In genomic region chr4:95318561-95318960, GRCm38 (mm10) we compare ENCODE assay signal across 10 mouse cellular contexts.
A peak's percentile ranks its signal among the peaks of the same experiment; 100 is the strongest.
DNase-seq lines count a peak whose midpoint lies in the region; ATAC-seq lines count a peak whose summit lies in the region.
"Had no signal": no experiment of that assay in that cellular context is flagged by ENCODE, and none has a peak within 500 bp of the region (broad histone marks: within the 10 kb centered on the region; RNA-seq: fewer than 3 reads in every experiment).

No protein-coding gene starts in this region.

- no peak overlapping the region for H3K9ac ChIP-seq in hindbrain, embryonic 11.5 days (ENCODE audit: low read depth, low read length)
- H3K9ac ChIP-seq in hindbrain, embryonic 14.5 days = no peak overlapping the region
- H3K9ac ChIP-seq in forebrain, embryonic 14.5 days (ENCODE audit: low read length) = no peak overlapping the region
- no peak overlapping the region for H3K9ac ChIP-seq in limb, embryonic 13.5 days
- H3K9ac ChIP-seq in liver, embryonic 12.5 days = no peak overlapping the region

- H3K4me2 ChIP-seq in hindbrain, embryonic 11.5 days (replicated peaks; ENCODE audit: low read depth, low read length) = no peak overlapping the region
- no peak overlapping the region for H3K4me2 ChIP-seq in hindbrain, embryonic 14.5 days (replicated peaks)
- H3K4me2 ChIP-seq in forebrain, embryonic 14.5 days (ENCODE audit: low read length) = no peak overlapping the region; the same call in 1 of the 2 replicates
- H3K4me2 ChIP-seq in limb, embryonic 13.5 days (replicated peaks) = peak overlapping the region; percentile 39
- no peak overlapping the region for H3K4me2 ChIP-seq in liver, embryonic 12.5 days

- peak; percentile 29 for DNase-seq in hindbrain, embryonic 11.5 days (ENCODE audit: low spot score)
- no peak for DNase-seq in hindbrain, embryonic 14.5 days (ENCODE audit: low spot score)
- DNase-seq in ZHBTc4 (ENCODE audit: low read depth, low spot score) = peak; percentile 35
- peak; percentile 64 for DNase-seq in forebrain, embryonic 14.5 days (ENCODE audit: low spot score)
- no peak for DNase-seq in left cerebral cortex, adult 18-20 months (ENCODE audit: low spot score in 2 of 2)
- DNase-seq: thymus, postnatal 4 days had no signal

- ATAC-seq in hindbrain, embryonic 11.5 days (ENCODE audit: low FRiP score) = no peak
- no peak for ATAC-seq in hindbrain, embryonic 14.5 days (ENCODE audit: low FRiP score)
- ATAC-seq in forebrain, embryonic 14.5 days = peak; percentile 73
- peak; percentile 18; the same call in 1 of the 2 replicates for ATAC-seq in limb, embryonic 13.5 days (ENCODE audit: low FRiP score, low read depth)
- ATAC-seq in cerebellum, adult (ENCODE audit: insufficient number of reproducible peaks, low FRiP score, low TSS enrichment) = no peak
- ATAC-seq in liver, embryonic 12.5 days = no peak
- ATAC-seq: inflammation-experienced regulatory T-cells, adult 6 months had no signal

- 55% methylated on average over 1 of the region's 1 CpGs for WGBS in hindbrain, embryonic 11.5 days
- 43% methylated on average over 1 of the region's 1 CpGs for WGBS in hindbrain, embryonic 14.5 days
- WGBS in forebrain, embryonic 14.5 days = 13% methylated on average over 1 of the region's 1 CpGs
- WGBS in limb, embryonic 13.5 days = 14% methylated on average over 1 of the region's 1 CpGs
- WGBS in liver, embryonic 12.5 days (ENCODE audit: insufficient replicate concordance) = 33% methylated on average over 1 of the region's 1 CpGs

- H3K27ac ChIP-seq in hindbrain, embryonic 11.5 days (ENCODE audit: low read depth, low read length) = no peak overlapping the region
- no peak overlapping the region for H3K27ac ChIP-seq in hindbrain, embryonic 14.5 days
- no peak overlapping the region for H3K27ac ChIP-seq in forebrain, embryonic 14.5 days (ENCODE audit: low read depth, low read length)
- peak overlapping the region; percentile 66 for H3K27ac ChIP-seq in limb, embryonic 13.5 days
- no peak overlapping the region for H3K27ac ChIP-seq in liver, embryonic 12.5 days

- no peaks in the 10 kb centered on the region for H3K36me3 ChIP-seq in hindbrain, embryonic 11.5 days (ENCODE audit: control insufficient read depth, insufficient read depth, low read length)
- no peaks in the 10 kb centered on the region for H3K36me3 ChIP-seq in hindbrain, embryonic 14.5 days (replicated peaks; ENCODE audit: control insufficient read depth, insufficient read depth)
- no peaks in the 10 kb centered on the region for H3K36me3 ChIP-seq in forebrain, embryonic 14.5 days (ENCODE audit: control insufficient read depth, insufficient read depth, low read length)
- no peaks in the 10 kb centered on the region for H3K36me3 ChIP-seq in limb, embryonic 13.5 days
- no peaks in the 10 kb centered on the region for H3K36me3 ChIP-seq in liver, embryonic 12.5 days

- no peaks in the 10 kb centered on the region for H3K4me1 ChIP-seq in hindbrain, embryonic 11.5 days (replicated peaks; ENCODE audit: control insufficient read depth, insufficient read depth, low read length)
- peaks cover 6% of the 10 kb centered on the region; the same call in 1 of the 2 replicates for H3K4me1 ChIP-seq in hindbrain, embryonic 14.5 days (replicated peaks; ENCODE audit: control insufficient read depth, insufficient read depth, low read length)
- peaks cover 14% of the 10 kb centered on the region for H3K4me1 ChIP-seq in forebrain, embryonic 14.5 days (ENCODE audit: control insufficient read depth, insufficient read depth, low read length)
- peaks cover 30% of the 10 kb centered on the region for H3K4me1 ChIP-seq in limb, embryonic 13.5 days
- H3K4me1 ChIP-seq in liver, embryonic 12.5 days = no peaks in the 10 kb centered on the region

- no peak overlapping the region for H3K4me3 ChIP-seq in hindbrain, embryonic 11.5 days (ENCODE audit: low read depth, low read length)
- no peak overlapping the region for H3K4me3 ChIP-seq in hindbrain, embryonic 14.5 days (replicated peaks; ENCODE audit: low read length)
- H3K4me3 ChIP-seq in forebrain, embryonic 14.5 days (ENCODE audit: low read depth, low read length) = no peak overlapping the region
- H3K4me3 ChIP-seq in limb, embryonic 13.5 days = no peak overlapping the region
- no peak overlapping the region for H3K4me3 ChIP-seq in liver, embryonic 12.5 days

- H3K9me3 ChIP-seq in hindbrain, embryonic 11.5 days (ENCODE audit: control insufficient read depth, low read length) = no peaks in the 10 kb centered on the region
- H3K9me3 ChIP-seq in hindbrain, embryonic 14.5 days (ENCODE audit: control insufficient read depth, low read length) = no peaks in the 10 kb centered on the region
- H3K9me3 ChIP-seq in forebrain, embryonic 14.5 days (replicated peaks; ENCODE audit: control insufficient read depth, low read length) = no peaks in the 10 kb centered on the region
- H3K9me3 ChIP-seq in limb, embryonic 13.5 days = no peaks in the 10 kb centered on the region
- H3K9me3 ChIP-seq in liver, embryonic 12.5 days (replicated peaks) = no peaks in the 10 kb centered on the region

- no peaks in the 10 kb centered on the region for H3K27me3 ChIP-seq in hindbrain, embryonic 11.5 days (ENCODE audit: control insufficient read depth, insufficient read depth, low read length)
- H3K27me3 ChIP-seq in hindbrain, embryonic 14.5 days (ENCODE audit: control insufficient read depth, insufficient read depth, low read length) = no peaks in the 10 kb centered on the region
- H3K27me3 ChIP-seq in forebrain, embryonic 14.5 days (replicated peaks; ENCODE audit: control insufficient read depth, insufficient read depth, low read length) = no peaks in the 10 kb centered on the region
- H3K27me3 ChIP-seq in limb, embryonic 13.5 days = no peaks in the 10 kb centered on the region
- no peaks in the 10 kb centered on the region for H3K27me3 ChIP-seq in liver, embryonic 12.5 days (replicated peaks)

Comparison
In these comparisons a context has a peak if more than half of its experiments do, and no peak if none do; other contexts are left out.
1. DNase-seq: peak in hindbrain, embryonic 11.5 days (single experiment), ZHBTc4 (single experiment) and forebrain, embryonic 14.5 days (single experiment); none in hindbrain, embryonic 14.5 days (single experiment) and left cerebral cortex, adult 18-20 months (0 of 2).
2. ATAC-seq: peak in forebrain, embryonic 14.5 days (single experiment) and limb, embryonic 13.5 days (single experiment); none in hindbrain, embryonic 11.5 days (single experiment), hindbrain, embryonic 14.5 days (single experiment), cerebellum, adult (single experiment) and liver, embryonic 12.5 days (single experiment).